Mouse (Mus musculus) embryonic facial prominence, embryonic 10.5 days (tissue): ENCODE measurements at regions not wholly inside any gene's neighbourhood (a gene's known extent, or its start where the extent isn't known, plus 50 kb on each side); places are given as distances from the start of the nearest gene placed in this dataset.

Experiments
- DNase-seq: peaks from one replicate; pipeline ENCODE4 v3.0.0-alpha.2; 2017; ENCODE audit warnings: low spot score
- H3K27ac ChIP-seq: fragments of 300-500 bp; sonication (generic); replicated peaks from 2 replicates; pipeline ENCODE4 v1.5.1; 2016; ENCODE audit warnings: mild to moderate bottlenecking
- H3K27me3 ChIP-seq: fragments of 300-500 bp; sonication (generic); replicated peaks from 2 replicates; pipeline ENCODE4 v1.6.1; 2016; ENCODE audit warnings: low read depth, mild to moderate bottlenecking; ENCODE audit not compliant: poor library complexity, severe bottlenecking
- H3K36me3 ChIP-seq: fragments of 300-500 bp; sonication (generic); replicated peaks from 2 replicates; pipeline ENCODE4 v1.6.1; 2016; ENCODE audit warnings: mild to moderate bottlenecking, moderate library complexity
- H3K4me1 ChIP-seq: fragments of 300-500 bp; sonication (generic); 2 replicates; pipeline ENCODE4 v1.6.1; 2016
- H3K4me3 ChIP-seq: fragments of 300-500 bp; sonication (generic); 2 replicates; pipeline ENCODE4 v1.5.1; 2016; ENCODE audit warnings: mild to moderate bottlenecking, moderate library complexity
- H3K9me3 ChIP-seq: fragments of 300-500 bp; sonication (generic); 2 replicates; pipeline ENCODE4 v1.6.1; 2016; ENCODE audit warnings: mild to moderate bottlenecking
- WGBS: fragments of 180-500 bp; shearing (Covaris S2); methylation state at CpG from one replicate; pipeline ENCODE4 v1.1.7; 2016; 5-methylcytosine and 5-hydroxymethylcytosine counted together

GRCm38 (mm10) chr14:58512177-58512576 is 441.8 kb downstream of the Fgf9 start:
- no peak overlapping the region for H3K4me3 ChIP-seq
- no peaks in the 10 kb centered on the region for H3K9me3 ChIP-seq
- no peak overlapping the region for H3K27ac ChIP-seq
- WGBS, result 92% methylated on average over 6 of the region's 6 CpGs
- no peaks in the 10 kb centered on the region for H3K27me3 ChIP-seq
- H3K4me1 ChIP-seq, result peaks cover 13% of the 10 kb centered on the region
- DNase-seq, result no peak
- H3K36me3 ChIP-seq, result no peaks in the 10 kb centered on the region

- no peak overlapping the region for H3K27ac ChIP-seq
- peaks cover 8% of the 10 kb centered on the region for H3K4me1 ChIP-seq
- no peaks in the 10 kb centered on the region for H3K27me3 ChIP-seq
- no peak overlapping the region for H3K4me3 ChIP-seq
- no peak for DNase-seq
- H3K36me3 ChIP-seq, result no peaks in the 10 kb centered on the region
- 77% methylated on average over 4 of the region's 4 CpGs for WGBS
- H3K9me3 ChIP-seq, result no peaks in the 10 kb centered on the region
Observed at GRCm38 (mm10) chr14:58511571-58511985, 441.2 kb downstream of the Fgf9 start.

DNA sequence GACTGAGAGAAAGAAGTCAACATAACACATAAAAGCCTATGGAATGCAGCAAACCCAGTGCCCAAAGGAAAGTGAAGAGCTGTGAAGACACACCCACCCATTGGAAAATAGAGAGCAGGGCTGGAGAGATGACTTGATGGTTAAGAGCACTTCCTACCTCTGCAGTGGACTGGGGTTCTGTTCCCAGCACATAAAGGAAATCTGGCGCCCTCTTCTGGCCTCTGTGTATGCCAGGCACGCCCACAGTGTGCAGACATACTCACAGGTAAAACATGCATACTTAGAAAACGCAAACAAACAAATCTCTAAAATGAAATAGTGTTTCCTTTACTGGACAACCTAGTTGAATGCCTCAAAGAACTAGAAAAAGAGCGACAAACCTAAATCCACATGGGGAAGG is 440.4 kb downstream of the Fgf9 start:
- 0 out of 2 replicates have a peak, but pooled peaks cover 3% of the 10 kb centered on the region for H3K4me1 ChIP-seq
- WGBS, result 75% methylated on average over 4 of the region's 4 CpGs
- H3K27ac ChIP-seq, result no peak overlapping the region
- H3K4me3 ChIP-seq, result no peak overlapping the region
- H3K9me3 ChIP-seq, result no peaks in the 10 kb centered on the region
- no peak for DNase-seq
- H3K36me3 ChIP-seq, result no peaks in the 10 kb centered on the region
- H3K27me3 ChIP-seq, result no peaks in the 10 kb centered on the region

GRCm38 (mm10) chr14:58509106-58509505 is 438.8 kb downstream of the Fgf9 start:
- no peak overlapping the region for H3K27ac ChIP-seq
- 0 out of 2 replicates have a peak, but pooled peaks cover 3% of the 10 kb centered on the region for H3K4me1 ChIP-seq
- H3K27me3 ChIP-seq, result no peaks in the 10 kb centered on the region
- WGBS, result 91% methylated on average over 4 of the region's 4 CpGs
- H3K4me3 ChIP-seq, result no peak overlapping the region
- H3K36me3 ChIP-seq, result no peaks in the 10 kb centered on the region
- no peaks in the 10 kb centered on the region for H3K9me3 ChIP-seq
- DNase-seq, result no peak

- Histone ChIP-seq H3K4me3 (no peak overlapping the region), H3K9me3 (no peaks in the 10 kb centered on the region), H3K36me3 (no peaks in the 10 kb centered on the region), H3K27ac (no peak overlapping the region), H3K4me1 (0 out of 2 replicates have a peak, but pooled peaks cover 3% of the 10 kb centered on the region), H3K27me3 (no peaks in the 10 kb centered on the region)
- no peak for DNase-seq
- WGBS, result 86% methylated on average over 3 of the region's 3 CpGs
Observed at GRCm38 (mm10) chr14:58506490-58506889, 436.1 kb downstream of the Fgf9 start.

DNA sequence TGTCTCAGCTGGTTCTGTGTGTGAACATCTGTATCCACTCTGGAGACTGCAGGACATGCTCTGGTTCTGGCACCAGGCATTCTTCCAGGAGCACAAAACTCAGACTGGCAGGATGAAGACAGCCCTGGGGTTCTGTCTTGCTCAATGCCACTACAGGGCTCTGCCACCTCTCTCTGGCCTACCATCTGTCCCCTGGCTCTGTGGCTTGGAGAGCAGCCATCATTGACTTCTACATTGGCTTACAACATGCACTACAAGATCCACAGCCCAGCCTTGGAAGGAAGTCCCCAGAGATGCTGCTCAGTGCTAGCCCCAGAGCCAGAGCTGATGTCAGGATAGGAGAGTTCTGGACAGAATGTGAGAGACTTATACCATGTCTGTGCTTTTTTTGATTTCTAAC is 435.5 kb downstream of the Fgf9 start:
- Histone ChIP-seq H3K4me1 (0 out of 2 replicates have a peak, but pooled peaks cover 3% of the 10 kb centered on the region), H3K27ac (no peak overlapping the region), H3K4me3 (no peak overlapping the region), H3K36me3 (no peaks in the 10 kb centered on the region), H3K9me3 (no peaks in the 10 kb centered on the region), H3K27me3 (no peaks in the 10 kb centered on the region)
- no peak for DNase-seq

- Histone ChIP-seq H3K9me3 (no peaks in the 10 kb centered on the region), H3K4me1 (peaks cover 13% of the 10 kb centered on the region), H3K27me3 (no peaks in the 10 kb centered on the region), H3K27ac (no peak overlapping the region), H3K4me3 (no peak overlapping the region), H3K36me3 (no peaks in the 10 kb centered on the region)
- 91% methylated on average over 8 of the region's 8 CpGs for WGBS
- DNase-seq, result no peak
Observed at GRCm38 (mm10) chr14:58502890-58503289, 432.5 kb downstream of the Fgf9 start.

DNA sequence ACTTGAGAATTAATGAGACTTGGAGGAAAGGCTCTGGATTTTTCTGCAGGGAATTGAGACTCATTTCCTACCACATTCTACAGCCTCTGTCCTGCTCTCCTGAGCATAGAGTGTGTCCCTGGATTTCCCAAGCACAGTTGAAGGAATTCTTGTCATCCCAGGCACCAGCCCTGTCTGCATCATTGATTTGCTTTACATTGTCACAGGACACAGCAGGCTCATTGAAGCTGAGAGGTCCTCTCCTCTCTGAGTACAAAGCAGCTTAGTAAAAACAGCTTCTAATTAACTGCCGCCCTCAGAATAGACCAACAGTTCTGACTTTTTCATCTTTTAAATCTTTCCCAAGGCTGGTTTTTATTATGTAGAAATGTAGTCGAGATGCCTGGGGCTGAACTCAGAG is 429.7 kb downstream of the Fgf9 start:
- Histone ChIP-seq H3K27me3 (no peaks in the 10 kb centered on the region), H3K4me1 (peaks cover 11% of the 10 kb centered on the region), H3K4me3 (no peak overlapping the region), H3K9me3 (no peaks in the 10 kb centered on the region), H3K27ac (no peak overlapping the region), H3K36me3 (no peaks in the 10 kb centered on the region)
- DNase-seq, result no peak
- WGBS, result 18% methylated on average over 2 of the region's 2 CpGs

- WGBS, result 37% methylated on average over 6 of the region's 6 CpGs
- Histone ChIP-seq H3K27ac (no peak overlapping the region), H3K27me3 (no peaks in the 10 kb centered on the region)
Observed at GRCm38 (mm10) chr14:58499501-58499900, 429.2 kb downstream of the Fgf9 start.

DNA sequence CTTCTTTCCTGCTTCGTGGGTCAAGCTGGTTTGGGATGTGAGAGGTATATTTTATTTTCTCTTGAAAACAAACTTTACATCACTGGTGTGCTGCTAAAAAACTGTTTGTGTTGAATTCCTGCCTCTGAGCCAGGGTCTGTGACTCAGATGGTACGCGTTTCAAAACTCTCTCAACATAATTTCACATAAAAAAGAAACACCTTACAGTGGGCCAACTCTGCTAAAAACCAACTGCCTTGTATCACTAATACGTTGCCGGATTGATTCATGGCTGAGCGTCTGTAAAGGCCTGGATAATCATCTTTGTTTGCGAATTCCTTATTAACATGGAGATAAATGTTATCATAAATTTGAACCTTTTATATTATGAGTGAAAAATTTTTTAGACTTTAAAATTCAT is 428.7 kb downstream of the Fgf9 start:
- Histone ChIP-seq H3K27me3 (no peaks in the 10 kb centered on the region), H3K4me3 (no peak overlapping the region), H3K36me3 (no peaks in the 10 kb centered on the region), H3K27ac (no peak overlapping the region), H3K9me3 (no peaks in the 10 kb centered on the region), H3K4me1 (peaks cover 11% of the 10 kb centered on the region)
- no peak for DNase-seq
- 90% methylated on average over 7 of the region's 7 CpGs for WGBS

More at GRCm38 (mm10) chr14:58499501-58499900, 429.2 kb downstream of the Fgf9 start:
- H3K36me3 ChIP-seq, result no peaks in the 10 kb centered on the region
- no peaks in the 10 kb centered on the region for H3K9me3 ChIP-seq
- H3K4me3 ChIP-seq, result no peak overlapping the region
- DNase-seq, result no peak
- peaks cover 11% of the 10 kb centered on the region for H3K4me1 ChIP-seq

DNA sequence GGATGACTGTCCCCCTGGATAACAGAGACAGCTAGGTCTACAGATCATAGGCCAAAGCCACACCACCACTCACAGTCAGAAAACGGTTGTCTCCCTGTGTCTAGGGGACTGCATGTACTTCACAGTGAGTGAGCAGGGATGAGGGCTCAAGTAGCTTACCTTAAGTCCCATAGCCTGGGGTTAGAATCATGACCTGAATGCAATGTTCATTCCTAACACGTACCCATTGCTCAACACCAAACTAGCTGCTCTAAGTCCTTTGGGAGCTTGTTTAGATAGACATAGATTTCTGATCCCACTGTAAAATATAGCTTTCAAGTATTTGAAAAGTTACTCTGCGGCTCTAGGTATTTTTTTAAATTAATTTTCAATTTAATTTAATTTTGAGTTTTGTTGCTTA is 426.6 kb downstream of the Fgf9 start:
- 89% methylated on average over 3 of the region's 3 CpGs for WGBS
- no peak for DNase-seq

GRCm38 (mm10) chr14:58494400-58494987 is 424.1 kb downstream of the Fgf9 start:
- Histone ChIP-seq H3K27ac (no peak overlapping the region), H3K4me1 (peaks cover under 1% of the 10 kb centered on the region), H3K36me3 (no peaks in the 10 kb centered on the region), H3K9me3 (no peaks in the 10 kb centered on the region), H3K27me3 (no peaks in the 10 kb centered on the region), H3K4me3 (no peak overlapping the region)
- WGBS, result 73% methylated on average over 5 of the region's 5 CpGs
- DNase-seq, result no peak

More for the DNA sequence above, 426.6 kb downstream of the Fgf9 start:
- Histone ChIP-seq H3K9me3 (no peaks in the 10 kb centered on the region), H3K4me1 (peaks cover 11% of the 10 kb centered on the region), H3K27ac (no peak overlapping the region), H3K4me3 (no peak overlapping the region), H3K27me3 (no peaks in the 10 kb centered on the region), H3K36me3 (no peaks in the 10 kb centered on the region)

GRCm38 (mm10) chr14:58492118-58492517 is 421.8 kb downstream of the Fgf9 start:
- no peaks in the 10 kb centered on the region for H3K36me3 ChIP-seq
- no peak overlapping the region for H3K4me3 ChIP-seq
- 86% methylated on average over 2 of the region's 2 CpGs for WGBS

More at GRCm38 (mm10) chr14:58492118-58492517, 421.8 kb downstream of the Fgf9 start:
- no peak overlapping the region for H3K27ac ChIP-seq
- no peaks in the 10 kb centered on the region for H3K9me3 ChIP-seq
- no peak for DNase-seq
- H3K4me1 ChIP-seq, result no peaks in the 10 kb centered on the region
- H3K27me3 ChIP-seq, result no peaks in the 10 kb centered on the region
